Mouse (Mus musculus): ENCODE results near the gene Lmod3. TPM values are rescaled to one million over a fixed set of nuclear protein-coding genes. Genes with fewer than 3 reads are reported as not detected.

Gene Lmod3
- total RNA-seq (2021), result not detected
- long read RNA-seq, experiment 1, result 0 reads
- long read RNA-seq, experiment 2, result 0 reads

DNA sequence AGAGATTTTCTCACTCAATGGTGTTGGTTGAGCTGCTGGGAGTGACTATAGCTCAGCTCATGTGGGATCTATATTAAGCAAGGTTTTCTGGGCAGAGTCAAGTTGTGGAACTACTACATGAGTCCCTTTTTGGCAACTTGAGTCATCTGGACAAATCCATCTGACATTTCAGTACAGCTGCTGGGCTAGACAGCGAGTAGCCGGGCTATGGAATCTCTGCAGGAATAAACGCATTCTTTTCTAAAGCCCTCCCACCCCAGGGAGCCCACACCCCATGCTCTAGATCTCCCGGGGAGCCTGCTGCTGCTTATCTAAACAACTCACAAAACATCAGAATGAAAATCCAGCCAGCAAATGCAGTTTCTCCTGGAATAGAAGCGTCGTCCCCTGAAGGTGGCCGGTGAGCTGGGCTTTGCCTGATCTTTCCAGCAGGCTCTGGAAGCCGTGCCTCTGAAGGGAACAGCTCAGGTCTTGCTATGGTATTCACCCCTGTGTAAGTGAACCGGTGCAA, at the start of gene Lmod3:
Lmod3 (minus strand) TSS at position 49 of the 511 bp plus-strand sequence.
- Histone ChIP-seq H3K4me3 (no peak within 1 kb of the TSS), H3K27ac (no peak within 1 kb of the TSS)
- no peak for TF ChIP-seq CTCF (conservative IDR thresholded peaks at IDR 0.05)
- no peak for DNase-seq (ENCODE audit: low spot score in 2 of 2)

GRCm38 (mm10) chr6:97302303-97302702, 49.7 kb upstream of the Lmod3 start:
- no peak for TF ChIP-seq CTCF (conservative IDR thresholded peaks at IDR 0.05)
- H3K27ac ChIP-seq, result no peak overlapping the region
- H3K4me3 ChIP-seq, result no peak overlapping the region
- DNase-seq (ENCODE audit: low spot score in 2 of 2), result no peak

GRCm38 (mm10) chr6:97300659-97301058, 48.1 kb upstream of the Lmod3 start:
- no peak for TF ChIP-seq CTCF (conservative IDR thresholded peaks at IDR 0.05)
- no peak overlapping the region for H3K4me3 ChIP-seq
- no peak overlapping the region for H3K27ac ChIP-seq
- no peak for DNase-seq (ENCODE audit: low spot score in 2 of 2)

- no peak for TF ChIP-seq CTCF (conservative IDR thresholded peaks at IDR 0.05)
- Histone ChIP-seq H3K4me3 (no peak overlapping the region), H3K27ac (no peak overlapping the region)
- no peak for DNase-seq (ENCODE audit: low spot score in 2 of 2)
Observed at GRCm38 (mm10) chr6:97300180-97300579, 47.6 kb upstream of the Lmod3 start.

DNA sequence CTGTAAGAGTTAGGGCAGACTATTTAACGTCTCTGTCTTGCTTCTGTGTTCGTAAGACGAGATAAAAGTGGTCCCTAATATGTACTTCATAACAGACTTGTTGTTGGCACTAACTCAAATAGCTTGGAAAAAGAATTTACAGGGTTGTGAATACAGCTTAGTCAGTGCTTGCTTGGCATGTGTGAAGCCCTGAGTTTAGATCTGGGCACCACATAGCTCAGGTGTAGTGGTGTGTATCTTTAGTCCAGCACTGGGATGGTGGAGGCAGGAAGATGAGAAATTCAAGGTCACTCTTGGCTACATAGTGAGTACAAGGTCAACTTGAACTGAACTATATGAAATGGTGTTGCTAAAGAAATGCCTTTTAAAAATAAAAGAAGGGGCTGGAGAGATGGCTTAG, 44.6 kb upstream of the Lmod3 start:
- DNase-seq (ENCODE audit: low spot score in 2 of 2), result no peak
- Histone ChIP-seq H3K4me3 (no peak overlapping the region), H3K27ac (no peak overlapping the region)
- TF ChIP-seq CTCF (conservative IDR thresholded peaks at IDR 0.05), result no peak

GRCm38 (mm10) chr6:97295866-97296527, 43.4 kb upstream of the Lmod3 start:
- H3K27ac ChIP-seq, result no peak overlapping the region
- no peak for TF ChIP-seq CTCF (conservative IDR thresholded peaks at IDR 0.05)
- no peak overlapping the region for H3K4me3 ChIP-seq
- no peak for DNase-seq (ENCODE audit: low spot score in 2 of 2)

DNA sequence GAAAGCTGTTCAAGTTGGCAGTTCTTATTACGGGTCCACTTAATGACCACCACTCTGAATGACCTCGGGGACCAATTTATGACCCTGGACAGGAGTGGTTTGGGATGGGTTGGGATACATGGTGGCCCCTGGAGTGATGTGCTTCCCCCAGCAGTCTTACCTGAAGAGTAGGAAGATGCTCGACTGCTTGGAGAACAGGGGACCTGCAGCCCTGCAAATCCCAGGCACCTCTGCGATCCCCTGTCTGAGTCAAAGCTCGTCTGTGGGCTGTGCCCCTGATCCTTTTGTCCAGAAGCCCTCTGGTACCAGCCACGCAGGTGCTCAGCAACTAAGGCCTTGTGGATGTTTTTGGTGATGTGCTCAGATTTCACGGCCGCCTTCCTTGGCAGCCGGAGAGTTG, 42.9 kb upstream of the Lmod3 start:
- Histone ChIP-seq H3K27ac (no peak overlapping the region), H3K4me3 (no peak overlapping the region)
- TF ChIP-seq CTCF (conservative IDR thresholded peaks at IDR 0.05), result no peak
- DNase-seq (ENCODE audit: low spot score in 2 of 2), result no peak

DNA sequence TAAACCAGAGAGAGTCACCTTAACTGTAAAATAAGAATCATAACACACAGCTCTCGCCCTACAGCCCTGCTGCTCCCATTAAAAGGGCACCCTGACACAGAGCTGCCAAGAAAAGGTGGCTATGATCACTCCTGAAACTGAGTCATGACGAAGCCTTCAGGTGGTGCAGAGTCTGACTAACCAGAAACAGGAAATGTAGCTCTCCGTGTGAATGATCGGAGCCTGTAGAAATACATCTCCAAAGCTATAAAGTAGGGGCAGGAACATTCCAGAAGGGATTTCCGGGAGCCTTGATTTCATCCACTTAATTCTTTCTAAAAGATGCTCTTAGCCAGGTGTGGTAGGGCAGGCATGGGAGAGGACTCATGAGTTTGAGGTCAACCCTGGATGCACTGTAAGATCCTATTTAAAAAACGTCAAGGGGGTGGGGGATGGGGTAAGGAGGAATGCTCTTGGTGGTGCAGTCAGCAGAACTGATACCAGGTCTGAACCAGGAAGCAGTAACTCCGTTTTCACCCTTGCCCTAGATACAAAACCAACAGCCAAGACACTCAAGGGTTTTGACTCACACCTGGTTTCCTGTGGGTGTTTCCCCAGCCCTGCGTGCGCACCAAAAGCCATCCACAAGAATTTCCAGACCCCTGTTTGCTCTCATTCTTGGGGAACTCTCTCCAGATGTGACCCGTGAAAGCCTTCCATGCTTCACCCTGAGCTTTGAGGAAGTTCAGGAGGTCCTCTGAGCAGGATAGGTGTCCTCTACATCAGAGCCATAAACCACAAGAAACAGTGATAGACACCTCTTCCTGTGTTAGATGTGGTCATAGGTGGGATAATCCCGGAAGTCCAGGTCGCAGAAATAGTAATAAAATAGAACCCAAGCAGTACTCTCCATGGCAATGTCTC, 41.4 kb upstream of the Lmod3 start:
- DNase-seq (ENCODE audit: low spot score in 2 of 2), result no peak

DNA sequence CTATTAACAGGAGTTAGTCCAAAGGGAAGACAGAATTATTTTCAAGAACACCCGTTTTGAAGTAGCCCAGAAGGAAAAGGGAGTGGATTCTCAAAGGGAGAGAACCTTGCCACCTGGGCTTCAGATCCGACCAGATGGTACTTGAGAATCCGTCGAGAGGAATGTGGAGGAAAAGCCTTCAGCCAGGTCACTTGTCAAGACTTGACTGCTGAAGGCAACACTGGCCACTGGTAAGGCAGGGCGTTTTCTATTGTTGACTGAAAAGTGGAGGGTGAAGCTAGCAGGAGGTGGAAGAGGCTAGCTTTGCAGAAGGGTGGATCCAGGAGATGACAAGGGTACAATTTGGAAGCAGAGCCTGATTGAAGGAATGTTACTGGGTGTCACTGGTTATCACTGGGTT, 40.3 kb upstream of the Lmod3 start:
- Histone ChIP-seq H3K27ac (peak overlapping the region; percentile 76; the same call in 1 of the 2 replicates), H3K4me3 (no peak overlapping the region)
- no peak for TF ChIP-seq CTCF (conservative IDR thresholded peaks at IDR 0.05)
- no peak for DNase-seq (ENCODE audit: low spot score in 2 of 2)

More for the DNA sequence above, 41.4 kb upstream of the Lmod3 start:
- no peak for TF ChIP-seq CTCF (conservative IDR thresholded peaks at IDR 0.05)
- no peak overlapping the region for H3K4me3 ChIP-seq
- no peak overlapping the region; the same call in 1 of the 2 replicates for H3K27ac ChIP-seq

DNA sequence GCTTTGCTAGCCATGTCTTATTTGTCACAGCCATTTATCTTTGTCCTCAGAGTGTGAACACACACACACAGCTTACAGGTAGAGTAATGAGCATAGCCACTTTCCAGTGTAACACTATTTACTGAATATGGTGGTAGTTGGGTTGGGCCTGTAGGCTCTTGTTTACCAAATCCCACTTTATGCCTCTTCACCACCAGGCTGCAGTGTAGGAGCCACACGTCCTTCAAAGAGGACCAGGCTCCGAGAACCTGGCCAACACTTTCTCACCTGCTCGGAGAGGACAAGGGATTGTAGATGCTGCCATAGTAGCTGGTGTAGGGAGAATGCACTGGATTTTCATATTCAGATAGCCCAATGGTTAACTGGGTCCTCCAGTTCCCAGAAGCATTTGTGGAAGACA, 39.5 kb upstream of the Lmod3 start:
- TF ChIP-seq CTCF (conservative IDR thresholded peaks at IDR 0.05), result peak; percentile 24; the same call in 1 of the 2 replicates
- DNase-seq (ENCODE audit: low spot score in 2 of 2), result no peak
- Histone ChIP-seq H3K4me3 (no peak overlapping the region), H3K27ac (peak overlapping the region; percentile 76)

DNA sequence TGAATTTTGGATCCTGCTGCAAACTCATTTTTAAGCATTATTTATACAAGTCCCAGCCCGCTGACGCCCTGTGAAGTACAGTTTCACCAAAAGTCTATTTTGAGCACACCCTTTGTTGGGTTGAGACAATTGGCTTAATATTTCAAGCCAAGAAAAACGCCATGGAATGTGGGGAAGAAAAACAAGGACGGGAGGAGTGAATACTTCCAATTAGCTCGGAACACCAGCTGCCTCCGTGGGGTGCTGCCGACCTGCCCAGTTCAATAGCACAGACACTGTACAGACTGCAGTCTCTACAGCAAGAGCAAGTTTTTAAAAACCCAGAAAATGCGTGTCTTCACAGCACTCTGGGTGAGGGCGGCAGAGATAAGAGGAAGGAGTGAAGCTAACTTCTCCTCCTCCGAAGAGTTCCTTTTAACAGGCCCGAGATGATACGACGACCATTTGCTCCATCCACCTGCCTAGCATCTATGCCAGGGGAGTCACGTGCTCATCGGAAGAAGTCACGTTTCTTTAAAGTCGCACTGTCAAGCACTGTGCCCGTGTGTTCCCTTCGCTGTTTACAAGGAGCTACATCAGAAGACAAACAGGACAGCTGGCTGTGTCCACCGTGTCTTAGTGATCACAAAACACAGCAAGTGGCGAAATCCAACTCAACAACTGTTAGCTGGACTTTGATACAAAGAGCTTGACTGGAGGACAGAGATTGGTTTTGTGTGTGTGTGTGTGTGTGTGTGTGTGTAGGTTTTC, 38.8 kb upstream of the Lmod3 start:
- peak overlapping the region; percentile 76 for H3K27ac ChIP-seq
- DNase-seq (ENCODE audit: low spot score in 2 of 2), result no peak

DNA sequence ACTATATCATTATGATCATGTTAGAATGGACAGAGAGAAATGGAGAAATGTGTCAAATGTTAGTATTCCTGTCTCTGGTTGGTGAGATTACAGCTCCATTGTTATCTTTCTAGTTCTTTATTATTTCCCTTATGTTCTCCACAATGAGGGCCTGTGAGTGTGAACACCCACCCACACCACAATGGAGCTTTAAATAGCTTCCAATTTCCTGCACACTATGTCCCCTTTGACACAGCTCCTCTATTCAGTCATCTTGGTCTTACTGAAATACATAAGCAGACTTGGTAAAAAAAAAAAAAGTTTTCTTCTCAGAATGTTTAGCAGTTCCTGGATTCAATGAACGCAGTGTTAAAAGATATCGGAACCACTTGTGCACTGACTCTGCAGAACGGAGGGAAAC, 38.1 kb upstream of the Lmod3 start:
- no peak for TF ChIP-seq CTCF (conservative IDR thresholded peaks at IDR 0.05)
- Histone ChIP-seq H3K27ac (peak overlapping the region; percentile 76), H3K4me3 (peak overlapping the region; percentile 32)
- DNase-seq (ENCODE audit: low spot score in 2 of 2), result no peak

More for the DNA sequence above, 38.8 kb upstream of the Lmod3 start:
- no peak for TF ChIP-seq CTCF (conservative IDR thresholded peaks at IDR 0.05)
- H3K4me3 ChIP-seq, result peak overlapping the region; percentile 32
